Mouse (Mus musculus) MEL (cell line): ENCODE data around the gene Yeats4. TPM values are rescaled to one million over a fixed set of nuclear protein-coding genes. Genes with fewer than 3 reads are reported as not detected.

Experiments used
- DNase-seq: peaks from one replicate; pipeline ENCODE4 v3.0.0; 2011; ENCODE audit warnings: low read depth, low spot score
- H3K27ac ChIP-seq: 2 replicates; pipeline ENCODE4 v1.5.1; 2012; ENCODE audit warnings: low read depth, mild to moderate bottlenecking, control low read depth, low read length, moderate library complexity; ENCODE audit not compliant: control insufficient read depth
- H3K27me3 ChIP-seq, 2 experiments: fragments of 150-350 bp in 1 of 2; sonication (generic) in 1 of 2; 2 replicates each; pipeline ENCODE4 v1.6.1; 2012; ENCODE audit warnings: low read length in 2 of 2, mild to moderate bottlenecking in 2 of 2, improper control_type of control experiment in 1 of 2, moderate library complexity in 1 of 2; ENCODE audit not compliant: insufficient read depth in 2 of 2, control insufficient read depth in 1 of 2
- H3K36me3 ChIP-seq, 2 experiments: 2 replicates each; pipeline ENCODE4 v1.6.1; 2012 to 2014; ENCODE audit warnings: low read length in 2 of 2, improper control_type of control experiment in 1 of 2, inconsistent platforms in 1 of 2, mild to moderate bottlenecking in 1 of 2; ENCODE audit not compliant: insufficient read depth in 2 of 2, control insufficient read depth in 1 of 2
- H3K4me1 ChIP-seq, 2 experiments: fragments of 150-350 bp in 1 of 2; sonication (generic) in 1 of 2; 2 replicates each; pipeline ENCODE4 v1.6.1; 2012; ENCODE audit warnings: low read length in 2 of 2, improper control_type of control experiment in 1 of 2, mild to moderate bottlenecking in 1 of 2; ENCODE audit not compliant: insufficient read depth in 2 of 2, control insufficient read depth in 1 of 2
- H3K4me3 ChIP-seq, 2 experiments: fragments of 150-350 bp in 1 of 2; sonication (generic) in 1 of 2; 2 replicates each; pipeline ENCODE4 v1.5.1; 2012; ENCODE audit warnings: low read depth in 2 of 2, low read length in 2 of 2, mild to moderate bottlenecking in 2 of 2, moderate library complexity in 2 of 2, control low read depth in 1 of 2, improper control_type of control experiment in 1 of 2; ENCODE audit not compliant: control insufficient read depth in 1 of 2, insufficient read depth in 1 of 2
- H3K79me2 ChIP-seq: 2 replicates; pipeline ENCODE4 v1.6.1; 2012; ENCODE audit warnings: mild to moderate bottlenecking, low read length, moderate library complexity; ENCODE audit not compliant: control insufficient read depth, poor library complexity, insufficient read depth
- H3K9ac ChIP-seq: 2 replicates; pipeline ENCODE4 v1.6.1; 2012; ENCODE audit warnings: low read depth, mild to moderate bottlenecking, control low read depth, low read length, moderate library complexity; ENCODE audit not compliant: control insufficient read depth, poor library complexity, severe bottlenecking
- H3K9me3 ChIP-seq: fragments of 150-350 bp; sonication (generic); replicated peaks from 2 replicates; pipeline ENCODE4 v1.6.1; 2012; ENCODE audit warnings: mild to moderate bottlenecking, low read length, improper control_type of control experiment, moderate library complexity; ENCODE audit not compliant: insufficient read depth
- BHLHE40 ChIP-seq: IDR thresholded peaks from 2 replicates; pipeline ENCODE4 v1.6.1; 2012; ENCODE audit warnings: low read depth, mild to moderate bottlenecking, inconsistent platforms, low read length, improper control_type of control experiment, borderline replicate concordance
- EP300 ChIP-seq, 2 experiments: IDR thresholded peaks; 2 replicates each; pipeline ENCODE4 v1.6.1; 2011; ENCODE audit warnings: improper control_type of control experiment in 2 of 2, low read length in 2 of 2, low read depth in 1 of 2, mild to moderate bottlenecking in 1 of 2
- GABPA ChIP-seq: IDR thresholded peaks from 2 replicates; pipeline ENCODE4 v1.6.1; 2012; ENCODE audit warnings: low read depth, mild to moderate bottlenecking, inconsistent platforms, low read length, improper control_type of control experiment, moderate library complexity
- KAT2A ChIP-seq: conservative IDR thresholded peaks from 2 replicates; pipeline ENCODE4 v1.6.1; 2012; ENCODE audit warnings: low read depth, low read length, improper control_type of control experiment, inconsistent platforms
- MAFK ChIP-seq: IDR thresholded peaks from 2 replicates; pipeline ENCODE4 v1.6.1; 2011; ENCODE audit warnings: low read depth, mild to moderate bottlenecking, low read length, improper control_type of control experiment, borderline replicate concordance
- MAZ ChIP-seq: IDR thresholded peaks from 2 replicates; pipeline ENCODE4 v1.6.1; 2012; ENCODE audit warnings: low read depth, mild to moderate bottlenecking, inconsistent platforms, low read length, improper control_type of control experiment
- MYB ChIP-seq: IDR thresholded peaks from 2 replicates; pipeline ENCODE4 v1.6.1; 2011; ENCODE audit warnings: mild to moderate bottlenecking, low read depth, low read length, improper control_type of control experiment
- NELFE ChIP-seq: IDR thresholded peaks from 2 replicates; pipeline ENCODE4 v1.6.1; 2011; ENCODE audit warnings: low read depth, low read length, improper control_type of control experiment
- RAD21 ChIP-seq: IDR thresholded peaks from 2 replicates; pipeline ENCODE4 v1.6.1; 2011; ENCODE audit warnings: mild to moderate bottlenecking, low read depth, low read length, improper control_type of control experiment
- TAL1 ChIP-seq: IDR thresholded peaks from 2 replicates; pipeline ENCODE4 v1.6.1; 2012; ENCODE audit warnings: mild to moderate bottlenecking, inconsistent platforms, low read length, moderate library complexity, mixed read lengths
- USF1 ChIP-seq: IDR thresholded peaks from 2 replicates; pipeline ENCODE4 v1.6.1; 2014; ENCODE audit warnings: low read depth, mild to moderate bottlenecking, inconsistent platforms, low read length, improper control_type of control experiment, moderate library complexity
- polyA plus RNA-seq, 2 experiments: library from polyadenylated mRNA; stranded (reverse) in 1 of 2; unstranded in 1 of 2; fragments of >175 nt in 1 of 2; fragments of >200 nt in 1 of 2; gene quantifications; 2 replicates each; pipeline versions ENCODE4 v1.2.1 to v1.2.4; 2012; ENCODE audit warnings: low replicate concordance in 2 of 2, low read depth in 1 of 2; ENCODE audit not compliant: insufficient read length in 2 of 2, insufficient read depth in 1 of 2, missing spikeins in 1 of 2
- total RNA-seq: library from RNA; depleted of rRNA; stranded (reverse); fragments of 300-350 nt; gene quantifications from 2 replicates; pipeline ENCODE4 v1.2.3, GENCODE M21; 2012

Yeats4 gene
- total and polyA plus RNA-seq, 3 experiments, result 61.8 to 106 TPM; not detected in 1

DNA sequence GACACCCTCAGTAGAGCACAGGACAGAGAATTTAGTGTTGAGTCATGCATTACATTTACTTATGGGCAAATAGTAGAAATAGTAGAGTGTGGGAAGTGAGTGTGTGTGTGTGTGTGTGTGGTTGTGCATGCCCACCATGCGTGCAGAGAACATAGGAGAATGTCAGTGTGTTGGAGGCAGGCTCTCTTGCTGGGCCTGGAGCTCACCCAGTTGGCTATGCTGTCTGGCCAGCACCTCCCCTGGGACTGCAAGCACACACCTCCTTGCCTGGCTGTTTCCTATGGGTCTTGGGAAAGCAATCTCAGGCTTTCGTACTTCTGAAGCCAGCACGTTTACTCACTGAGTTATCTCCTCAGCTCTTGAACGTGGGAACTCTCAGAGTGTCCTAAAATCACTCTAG lies 10.5 kb upstream of the Yeats4 start:
- no peak for DNase-seq

DNA sequence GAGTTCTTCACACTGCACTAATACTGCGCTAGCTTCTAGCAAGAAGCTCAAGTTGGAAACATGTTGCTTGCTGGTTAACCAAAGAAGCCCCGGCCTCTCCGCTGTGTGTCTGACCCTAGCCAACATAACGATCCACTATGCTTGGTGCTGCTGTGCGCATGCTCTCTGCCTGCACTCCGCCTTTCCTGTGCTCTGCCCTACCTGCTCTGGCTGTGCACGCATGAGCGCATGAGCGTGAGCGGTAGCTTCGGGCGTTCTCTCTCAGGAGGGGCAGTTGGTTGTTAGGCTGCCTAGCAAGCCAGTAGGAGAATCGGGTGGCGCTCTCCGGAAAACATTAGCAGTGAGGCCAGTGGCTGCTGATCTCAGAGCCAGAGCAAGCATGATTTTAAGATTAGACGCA lies 5.5 kb upstream of the Yeats4 start:
- Histone ChIP-seq H3K4me3 (no peak overlapping the region), H3K27ac (no peak overlapping the region), H3K9me3 (no peaks in the 10 kb centered on the region), H3K27me3 (peaks cover 2 to 5% of the 10 kb centered on the region in 2 experiments; a peak in 3 of 4 replicates), H3K4me1 (0 out of 4 replicates have a peak, but pooled peaks cover 0 to 5% of the 10 kb centered on the region in 2 experiments), H3K9ac (no peak overlapping the region), H3K36me3 (peaks cover 0 to 2% of the 10 kb centered on the region in 2 experiments; a peak in 1 of 4 replicates), H3K79me2 (no peaks in the 10 kb centered on the region)
- no peak for DNase-seq
- no peak for TF ChIP-seq USF1

More for the DNA sequence above, 10.5 kb upstream of the Yeats4 start:
- H3K27ac ChIP-seq, result no peak overlapping the region
- no peaks in the 10 kb centered on the region for H3K4me1 ChIP-seq
- no peaks in the 10 kb centered on the region for H3K9me3 ChIP-seq
- H3K4me3 ChIP-seq, result no peak overlapping the region
- H3K9ac ChIP-seq, result no peak overlapping the region
- H3K36me3 ChIP-seq, result no peaks in the 10 kb centered on the region
- peaks cover 5 to 12% of the 10 kb centered on the region in 2 experiments for H3K27me3 ChIP-seq
- H3K79me2 ChIP-seq, result no peaks in the 10 kb centered on the region
- no peak for TF ChIP-seq MAZ
- no peak for TF ChIP-seq KAT2A
- TF ChIP-seq TAL1, result no peak

DNA sequence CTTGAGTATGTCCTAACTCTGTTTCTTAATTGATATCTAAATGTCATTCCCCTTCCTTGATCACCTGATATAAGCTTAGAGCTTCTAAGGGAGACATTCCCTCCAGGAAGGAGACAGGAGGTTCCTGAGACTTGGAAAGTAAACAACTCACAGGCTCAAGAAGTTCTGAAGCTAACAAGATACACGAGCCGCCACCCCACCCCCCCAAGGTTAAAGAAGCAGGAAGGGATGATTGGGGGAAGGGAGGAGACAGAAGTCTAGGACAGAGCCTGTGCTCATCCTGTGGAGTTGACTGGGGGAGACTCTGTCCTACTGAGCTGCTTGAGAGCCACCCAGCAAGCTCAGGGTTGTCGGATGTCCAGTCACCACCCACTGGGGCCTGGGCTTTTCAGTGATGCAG lies 1.7 kb upstream of the Yeats4 start:
- Histone ChIP-seq H3K4me1 (peaks cover 0 to 5% of the 10 kb centered on the region in 2 experiments; a peak in 1 of 4 replicates), H3K36me3 (peaks cover 0 to 6% of the 10 kb centered on the region in 2 experiments; a peak in 2 of 4 replicates), H3K79me2 (peaks cover 14% of the 10 kb centered on the region), H3K27me3 (peaks cover 2 to 4% of the 10 kb centered on the region in 2 experiments; a peak in 3 of 4 replicates), H3K27ac (no peak overlapping the region), H3K9me3 (no peaks in the 10 kb centered on the region)
- TF ChIP-seq EP300 (IDR thresholded peaks at IDR 0.05; ENCODE audit: low read depth in 1 of 2, low read length in 2 of 2) (no peak), MAFK (no peak), RAD21 (no peak), GABPA (no peak), MYB (no peak), NELFE (no peak), BHLHE40 (no peak)
- TF ChIP-seq, all 39 proteins: peak for 0
- DNase-seq, result no peak
- Histone ChIP-seq H3K9ac (no peak overlapping the region), H3K4me3 (no peak overlapping the region)
